Mouse (Mus musculus) heart, postnatal 10 days (tissue): ENCODE measurements at regions not wholly inside any gene's neighbourhood (a gene's known extent, or its start where the extent isn't known, plus 50 kb on each side); places are given as distances from the start of the nearest gene placed in this dataset.

Source experiments
- DNase-seq, 2 experiments: peaks; one replicate each; pipeline ENCODE4 v3.0.0; 2021
- intact Hi-C: fragments of 180-260 bp; cut with DNase I; formaldehyde crosslinking; loops from one replicate; pipeline ENCODE4 v1.15.1; 2025

GRCm38 (mm10) chr11:114229763-114230162 is 162.9 kb upstream of the Sdk2 start:
- intact Hi-C loops = no loop called here
- DNase-seq = peak; percentile 70 to 76

- intact Hi-C loops = no loop called here
- no peak for DNase-seq
These were observed 162.3 kb upstream of the Sdk2 start for GRCm38 (mm10) chr11:114229196-114229595.

- DNase-seq = no peak
- intact Hi-C loops = no loop called here
These were observed 159.7 kb upstream of the Sdk2 start for GRCm38 (mm10) chr11:114226553-114226952.

GRCm38 (mm10) chr11:114224706-114225105 is 157.9 kb upstream of the Sdk2 start:
- no peak for DNase-seq
- intact Hi-C loops = no loop called here

- intact Hi-C loops = no loop called here
These were observed 156.2 kb upstream of the Sdk2 start for GRCm38 (mm10) chr11:114223061-114223460.

GRCm38 (mm10) chr11:114220466-114220865 is 153.6 kb upstream of the Sdk2 start:
- DNase-seq = no peak
- intact Hi-C loops = no loop called here

More at GRCm38 (mm10) chr11:114223061-114223460, 156.2 kb upstream of the Sdk2 start:
- DNase-seq = no peak

GRCm38 (mm10) chr11:114218732-114219506 is 152.1 kb upstream of the Sdk2 start:
- intact Hi-C loops = no loop called here
- DNase-seq = peak; percentile 42 to 54

- DNase-seq = no peak
- intact Hi-C loops = no loop called here
These were observed 150.5 kb upstream of the Sdk2 start for GRCm38 (mm10) chr11:114217245-114217757.

GRCm38 (mm10) chr11:114216493-114216892 is 149.6 kb upstream of the Sdk2 start:
- DNase-seq = no peak

GRCm38 (mm10) chr11:114215256-114215655 is 148.4 kb upstream of the Sdk2 start:
- intact Hi-C loops = no loop called here
- DNase-seq = no peak

More at GRCm38 (mm10) chr11:114216493-114216892, 149.6 kb upstream of the Sdk2 start:
- intact Hi-C loops = no loop called here

- DNase-seq = no peak
These were observed 145.3 kb upstream of the Sdk2 start for GRCm38 (mm10) chr11:114212136-114212535.

GRCm38 (mm10) chr11:114205192-114205591 is 138.3 kb upstream of the Sdk2 start:
- intact Hi-C loops = loop anchor here (2.0 kb wide), 1 partner anchor 78 kb away; no protein-coding TSS in a partner anchor
- peak; percentile 53 to 71 for DNase-seq

More at GRCm38 (mm10) chr11:114212136-114212535, 145.3 kb upstream of the Sdk2 start:
- intact Hi-C loops = no loop called here

- intact Hi-C loops = no loop called here
- DNase-seq = no peak
These were observed 136.6 kb upstream of the Sdk2 start for GRCm38 (mm10) chr11:114203416-114203815.

GRCm38 (mm10) chr11:114202486-114202885 is 135.6 kb upstream of the Sdk2 start:
- intact Hi-C loops = no loop called here
- no peak for DNase-seq

GRCm38 (mm10) chr11:114199081-114199586 is 132.3 kb upstream of the Sdk2 start:
- intact Hi-C loops = loop anchor here (5.0 to 10.0 kb wide), 2 partner anchors 132 to 266 kb away; partner anchors contain the start of gene Sdk2
- no peak for DNase-seq

GRCm38 (mm10) chr11:114198317-114199032 is 131.6 kb upstream of the Sdk2 start:
- intact Hi-C loops = loop anchor here (5.0 to 10.0 kb wide), 2 partner anchors 131 to 266 kb away; partner anchors contain the start of gene Sdk2
- DNase-seq = peak; percentile 99

GRCm38 (mm10) chr11:114195291-114195690 is 128.4 kb upstream of the Sdk2 start:
- intact Hi-C loops = loop anchor here (5.0 to 10.0 kb wide), 2 partner anchors 128 to 270 kb away; partner anchors contain the start of gene Sdk2
- DNase-seq = no peak

- intact Hi-C loops = loop anchor here (10.0 kb wide), 1 partner anchor 271 kb away; no protein-coding TSS in a partner anchor
These were observed 127.3 kb upstream of the Sdk2 start for GRCm38 (mm10) chr11:114194055-114194706.

GRCm38 (mm10) chr11:114193018-114193417 is 126.2 kb upstream of the Sdk2 start:
- no peak for DNase-seq
- intact Hi-C loops = loop anchor here (10.0 kb wide), 1 partner anchor 272 kb away; no protein-coding TSS in a partner anchor

More at GRCm38 (mm10) chr11:114194055-114194706, 127.3 kb upstream of the Sdk2 start:
- peak in 1 of 2 experiments; percentile 23 for DNase-seq

- intact Hi-C loops = loop anchor here (10.0 kb wide), 1 partner anchor 273 kb away; no protein-coding TSS in a partner anchor
- DNase-seq = no peak
These were observed 124.8 kb upstream of the Sdk2 start for GRCm38 (mm10) chr11:114191661-114192060.
